Mouse (Mus musculus) spleen, adult 12 weeks (tissue): ENCODE measurements around the gene Vmn1r34.
"Not testable (repeated sequence)": the region's sequence is repeated elsewhere in the genome, so short reads cannot be mapped to it uniquely, and the experiment has no call there.

ENCODE experiments used
- DNase-seq: peaks from one replicate; pipeline ENCODE4 v3.0.0; 2022; ENCODE audit warnings: low spot score

Gene Vmn1r34

DNA sequence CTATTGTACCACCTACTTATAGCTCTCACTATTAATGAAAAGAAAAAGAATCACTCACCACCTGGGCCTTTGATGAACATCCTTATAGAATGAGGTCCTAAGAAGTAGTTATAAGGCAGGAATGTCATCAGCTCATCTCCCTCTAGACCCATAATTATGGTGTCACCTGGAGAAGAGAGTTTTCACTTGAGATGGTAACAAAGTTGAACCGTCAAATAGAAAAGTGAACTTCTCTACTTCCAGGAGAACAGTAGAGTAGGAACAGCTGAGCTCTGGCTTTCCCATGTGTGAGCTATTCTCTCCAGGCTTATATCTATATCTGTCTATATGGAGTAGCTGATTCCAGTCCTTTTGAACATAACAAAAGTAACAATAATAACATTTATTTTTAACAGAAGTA lies at the start of gene Vmn1r34:
Gene Vmn1r34, minus strand, starts transcription at position 101 of the 400 bp plus-strand sequence.
- no peak for DNase-seq

DNA sequence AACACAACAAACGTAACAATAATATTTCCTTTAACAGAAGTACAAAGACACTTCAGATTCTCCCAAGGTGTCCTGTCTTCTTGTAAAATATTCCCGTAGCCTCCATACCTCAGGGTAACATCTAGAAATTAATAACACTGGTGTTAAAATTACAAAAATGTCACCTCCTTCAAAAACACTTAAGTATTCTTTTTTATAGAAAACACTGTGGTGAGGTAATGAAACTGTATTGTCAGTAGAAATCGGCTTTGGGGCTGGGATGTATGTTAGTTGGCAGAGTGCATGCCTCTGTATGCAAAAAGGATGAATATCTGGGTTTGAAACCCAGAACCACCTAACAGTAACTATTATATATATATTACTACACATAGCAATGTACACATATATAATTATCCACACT lies 42.1 kb upstream of the Vmn1r34 start, which contains the start of gene Vmn1r35:
Gene Vmn1r35, minus strand, starts transcription at position 101 of the 400 bp plus-strand sequence.
- DNase-seq, result no peak

DNA sequence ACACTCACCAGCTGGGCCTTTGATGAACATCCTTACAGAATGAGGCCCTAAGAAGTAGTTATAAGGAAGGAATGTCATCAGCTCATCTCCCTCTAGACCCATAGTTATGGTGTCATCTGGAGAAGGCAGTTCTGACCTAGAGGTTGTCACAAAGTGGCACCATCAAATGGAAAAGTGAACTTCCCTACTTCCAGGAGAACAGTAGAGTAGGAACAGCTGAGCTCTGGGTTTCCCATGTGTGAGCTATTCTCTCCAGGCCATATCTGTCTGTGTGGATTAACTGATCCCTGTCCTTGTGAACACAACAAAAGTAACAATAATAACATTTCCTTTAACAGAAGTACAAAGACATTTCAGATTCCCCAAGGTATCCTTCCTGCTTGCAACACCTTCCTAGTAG lies 25.5 kb downstream of the Vmn1r34 start, which contains the start of gene Vmn1r33:
Gene Vmn1r33, minus strand, starts transcription at position 101 of the 400 bp plus-strand sequence.
- DNase-seq, result not testable (repeated sequence)

DNA sequence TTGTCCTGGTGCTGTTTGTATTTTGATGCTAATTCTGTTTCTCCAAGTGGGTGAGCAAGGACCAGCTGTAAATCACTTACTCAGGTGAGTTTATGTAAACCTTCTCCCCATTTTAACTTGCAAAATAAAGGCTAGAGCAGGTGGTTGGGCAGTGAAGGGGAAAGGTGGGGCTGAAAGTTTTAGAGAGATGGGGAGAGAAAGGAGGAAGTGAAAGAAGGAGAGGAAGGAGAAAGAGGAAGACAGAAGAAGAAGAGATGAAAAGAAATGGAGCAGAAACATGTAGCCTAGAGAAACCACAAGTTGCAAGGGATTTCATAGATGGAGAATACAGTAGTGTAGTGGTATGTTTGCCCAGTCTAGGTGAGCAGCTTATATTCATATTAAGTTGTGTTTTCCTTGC lies 47.9 kb downstream of the Vmn1r34 start:
- DNase-seq, result no peak
